Mouse (Mus musculus) hindbrain, embryonic 11.5 days (tissue): ENCODE results near the gene Slc25a48. TPM values are rescaled to one million over a fixed set of nuclear protein-coding genes. Genes with fewer than 3 reads are reported as not detected.

ENCODE experiments used
- ATAC-seq: fragments of 200-750 bp; cut with Nextera tagmentation; 2 replicates; pipeline ENCODE4 v1.8.0; 2017; ENCODE audit warnings: mild to moderate bottlenecking, moderate TSS enrichment, moderate library complexity; ENCODE audit not compliant: low FRiP score
- DNase-seq: peaks from one replicate; pipeline ENCODE4 v3.0.0-alpha.2; 2015; ENCODE audit warnings: low spot score
- H3K27ac ChIP-seq: fragments of 300-500 bp; sonication (generic); 2 replicates; pipeline ENCODE4 v1.5.1; 2014; ENCODE audit warnings: mild to moderate bottlenecking, low read depth, low read length
- H3K27me3 ChIP-seq: fragments of 300-500 bp; sonication (generic); 2 replicates; pipeline ENCODE4 v1.6.1; 2014; ENCODE audit warnings: mild to moderate bottlenecking, low read length, moderate library complexity, mixed read lengths; ENCODE audit not compliant: control insufficient read depth, insufficient read depth
- H3K36me3 ChIP-seq: fragments of 300-500 bp; sonication (generic); 2 replicates; pipeline ENCODE4 v1.6.1; 2014; ENCODE audit warnings: mild to moderate bottlenecking, low read length, moderate library complexity, mixed read lengths; ENCODE audit not compliant: control insufficient read depth, insufficient read depth
- H3K4me1 ChIP-seq: fragments of 300-500 bp; sonication (generic); replicated peaks from 2 replicates; pipeline ENCODE4 v1.6.1; 2014; ENCODE audit warnings: low read length, mixed read lengths; ENCODE audit not compliant: control insufficient read depth, insufficient read depth
- H3K4me2 ChIP-seq: fragments of 300-500 bp; sonication (generic); replicated peaks from 2 replicates; pipeline ENCODE4 v1.6.1; 2014; ENCODE audit warnings: mild to moderate bottlenecking, low read depth, low read length
- H3K4me3 ChIP-seq: fragments of 300-500 bp; sonication (generic); 2 replicates; pipeline ENCODE4 v1.5.1; 2014; ENCODE audit warnings: low read depth, low read length
- H3K9ac ChIP-seq: fragments of 300-500 bp; sonication (generic); 2 replicates; pipeline ENCODE4 v1.6.1; 2014; ENCODE audit warnings: low read depth, low read length
- H3K9me3 ChIP-seq: fragments of 300-500 bp; sonication (generic); 2 replicates; pipeline ENCODE4 v1.6.1; 2016; ENCODE audit warnings: low read length; ENCODE audit not compliant: control insufficient read depth
- WGBS: fragments of 180-500 bp; shearing (Covaris S2); extraction: QIAGEN DNeasy Blood & Tissue Kit; methylation state at CpG from one replicate; pipeline ENCODE4 v1.1.7; 2014; 5-methylcytosine and 5-hydroxymethylcytosine counted together
- polyA plus RNA-seq: library from polyadenylated mRNA; unstranded; fragments of >200 nt; fragmentation: Nextera tagmentation; extraction: Ambion mirVana; gene quantifications from 2 replicates; pipeline ENCODE4 v1.2.1, GENCODE M21; 2014

Gene Slc25a48
- polyA plus RNA-seq, 1 experiment from 2014 or later, result 0.05 TPM

DNA sequence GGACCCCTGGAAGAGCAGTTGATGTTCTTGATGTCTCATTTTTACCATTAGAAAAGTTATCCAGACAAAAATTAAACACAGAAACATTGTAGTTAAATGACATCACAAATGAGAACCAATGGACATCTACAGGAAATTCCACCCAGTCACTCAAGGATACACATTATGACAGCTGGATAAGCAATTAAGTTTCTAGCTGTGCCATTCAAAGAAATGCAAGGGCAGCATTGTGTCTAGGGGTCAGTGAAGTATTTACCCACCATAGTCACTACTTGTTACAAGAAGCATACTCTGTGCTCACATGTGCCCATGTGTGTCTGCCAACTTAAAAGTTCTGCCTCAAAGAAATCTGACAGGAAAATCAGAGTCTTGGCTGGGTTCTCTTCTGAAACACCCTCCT lies 75.4 kb downstream of the Slc25a48 start:
- H3K4me3 ChIP-seq, result no peak overlapping the region
- no peaks in the 10 kb centered on the region for H3K27me3 ChIP-seq
- DNase-seq (no peak), ATAC-seq (no peak)
- no peak overlapping the region for H3K9ac ChIP-seq
- no peak overlapping the region for H3K27ac ChIP-seq
- no peaks in the 10 kb centered on the region for H3K36me3 ChIP-seq
- H3K9me3 ChIP-seq, result no peaks in the 10 kb centered on the region
- no peak overlapping the region for H3K4me2 ChIP-seq
- no peaks in the 10 kb centered on the region for H3K4me1 ChIP-seq

DNA sequence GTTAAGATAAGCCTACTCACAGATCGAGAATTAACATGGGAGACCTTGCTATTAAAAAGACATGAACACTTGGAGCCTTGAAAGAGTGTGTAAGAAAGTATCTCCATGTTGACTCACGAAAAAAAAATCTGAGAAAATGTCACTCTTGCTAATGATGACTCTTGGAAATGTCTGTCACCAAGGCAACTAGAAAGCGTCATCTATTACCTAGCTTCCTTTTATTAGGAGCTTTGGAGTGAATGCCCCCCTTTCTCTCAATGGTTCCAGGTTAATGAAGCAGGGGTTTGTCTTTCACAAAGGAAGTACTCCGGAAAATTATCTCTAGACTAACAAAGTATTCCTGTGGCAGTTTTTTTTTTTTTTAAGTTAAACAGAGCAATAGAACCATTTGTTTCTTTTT lies 78.2 kb downstream of the Slc25a48 start:
- Histone ChIP-seq H3K9ac (no peak overlapping the region), H3K27ac (no peak overlapping the region), H3K4me3 (no peak overlapping the region), H3K4me1 (no peaks in the 10 kb centered on the region), H3K27me3 (no peaks in the 10 kb centered on the region), H3K36me3 (no peaks in the 10 kb centered on the region), H3K4me2 (no peak overlapping the region), H3K9me3 (no peaks in the 10 kb centered on the region)
- DNase-seq (no peak), ATAC-seq (no peak)
- 72% methylated on average over 4 of the region's 4 CpGs for WGBS

DNA sequence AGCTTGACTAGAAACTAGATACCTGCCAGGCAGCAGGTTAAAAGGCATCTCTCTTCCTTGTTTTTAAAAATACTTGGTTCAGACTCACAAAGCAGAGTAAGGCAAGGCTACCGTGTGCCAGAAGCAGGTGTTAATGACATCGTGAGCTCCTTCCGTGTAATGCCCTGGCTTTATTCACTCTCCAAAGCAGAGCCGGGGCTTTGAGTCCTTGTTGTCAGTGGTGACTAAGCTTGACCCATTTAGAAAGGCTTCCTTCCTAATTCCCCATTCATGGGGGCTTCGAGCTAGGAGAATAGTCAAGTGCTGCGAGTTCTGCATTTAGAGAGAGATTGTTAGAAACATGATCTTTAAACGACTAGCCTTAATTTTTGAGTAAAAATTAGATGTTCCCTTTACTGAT lies 78.7 kb downstream of the Slc25a48 start:
- H3K27ac ChIP-seq, result no peak overlapping the region
- no peak for ATAC-seq
- no peak overlapping the region for H3K9ac ChIP-seq

DNA sequence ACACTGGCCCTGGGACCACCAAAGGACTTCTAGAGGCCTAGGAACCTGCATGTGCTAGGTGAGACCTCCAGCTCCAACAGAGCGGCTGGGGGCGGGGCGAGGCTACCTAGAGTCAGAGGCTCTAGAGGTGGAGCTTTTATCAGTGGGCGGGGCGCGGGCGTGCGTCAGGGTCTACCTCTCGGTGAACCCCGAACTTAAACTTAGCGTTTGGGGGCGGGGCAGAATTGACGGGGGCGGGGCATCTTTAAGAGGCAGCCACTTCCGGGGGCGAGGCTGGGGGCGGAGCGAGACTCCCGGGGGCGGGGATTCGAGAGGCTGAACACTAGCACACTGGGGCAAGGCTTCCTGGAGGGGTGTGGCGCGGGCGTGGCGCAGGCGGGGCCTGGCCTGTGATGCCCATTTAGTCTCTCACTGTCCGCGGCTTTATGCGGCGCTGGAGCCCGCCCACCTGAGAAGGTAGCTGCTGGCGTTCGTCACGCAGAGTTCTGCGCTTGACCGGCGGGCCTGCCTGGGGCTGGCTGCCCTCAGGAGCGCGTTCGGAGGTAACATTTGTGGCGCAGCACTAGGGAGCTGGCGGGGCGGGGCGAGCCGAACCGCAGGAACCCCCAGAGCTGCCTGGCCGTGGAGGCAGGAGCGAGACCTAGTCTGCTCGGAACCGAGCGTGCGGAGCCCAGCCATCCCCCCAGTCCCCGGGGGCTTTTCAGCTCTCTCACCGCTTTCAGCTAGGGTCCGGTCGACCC lies 84.1 kb downstream of the Slc25a48 start, which contains the start of gene Fbxl21:
Fbxl21 (plus strand) TSS at position 392 of the 740 bp plus-strand sequence.
- H3K27ac ChIP-seq, result no peak within 1 kb of the TSS
- no peaks in the 10 kb centered on the region for H3K9me3 ChIP-seq
- peak within 1 kb of the TSS; percentile 91 for H3K4me2 ChIP-seq
- peak; percentile 99 for ATAC-seq
- peak within 1 kb of the TSS; percentile 68 for H3K9ac ChIP-seq
- H3K4me1 ChIP-seq, result no peaks in the 10 kb centered on the region
- peak; percentile 91 for DNase-seq
- H3K4me3 ChIP-seq, result peak within 1 kb of the TSS; percentile 64
- H3K36me3 ChIP-seq, result no peaks in the 10 kb centered on the region
- H3K27me3 ChIP-seq, result no peaks in the 10 kb centered on the region
- WGBS, result 2% methylated on average over 56 of the region's 56 CpGs

More for the DNA sequence above, 78.7 kb downstream of the Slc25a48 start:
- H3K4me3 ChIP-seq, result no peak overlapping the region
- no peaks in the 10 kb centered on the region for H3K4me1 ChIP-seq
- no peaks in the 10 kb centered on the region for H3K36me3 ChIP-seq
- DNase-seq, result no peak
- H3K27me3 ChIP-seq, result no peaks in the 10 kb centered on the region
- 65% methylated on average over 7 of the region's 7 CpGs for WGBS
- H3K4me2 ChIP-seq, result no peak overlapping the region
- no peaks in the 10 kb centered on the region for H3K9me3 ChIP-seq

DNA sequence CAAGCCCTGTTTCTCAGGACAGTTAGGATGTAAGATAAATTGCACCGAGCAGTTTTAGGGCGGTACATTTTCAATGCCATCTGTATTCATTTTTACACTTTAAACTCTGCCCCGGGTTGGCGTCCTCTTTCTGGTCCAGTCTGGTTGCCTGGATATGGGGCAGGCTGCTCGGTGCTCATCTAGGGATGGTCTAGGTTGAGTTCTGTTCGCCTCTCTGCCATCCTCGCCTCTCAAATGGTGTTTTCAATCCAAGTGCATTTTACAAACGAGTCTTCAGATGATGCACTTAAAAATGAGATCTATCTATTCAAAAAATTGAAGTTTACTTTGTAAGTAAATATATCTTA lies 84.6 kb downstream of the Slc25a48 start:
- Histone ChIP-seq H3K4me2 (peak overlapping the region; percentile 91), H3K27me3 (no peaks in the 10 kb centered on the region), H3K9me3 (no peaks in the 10 kb centered on the region), H3K4me1 (no peaks in the 10 kb centered on the region), H3K27ac (no peak overlapping the region), H3K9ac (peak overlapping the region; percentile 68), H3K36me3 (no peaks in the 10 kb centered on the region), H3K4me3 (peak overlapping the region; percentile 64)
- ATAC-seq, result peak; percentile 10; the same call in 1 of the 2 replicates
- 6% methylated on average over 8 of the region's 8 CpGs for WGBS
- no peak for DNase-seq

Other genes with a start within 250 kb of the Slc25a48 start
- gene Neurog1, start 186.2 kb upstream of the Slc25a48 start, polyA plus RNA-seq, result 30.6 and 37.4 TPM in 2 replicates
- 19.3 and 23.4 TPM in 2 replicates for gene Cxcl14, start 141.8 kb upstream of the Slc25a48 start, polyA plus RNA-seq
- gene Gm3045, start 11.8 kb upstream of the Slc25a48 start, polyA plus RNA-seq, result not detected in 2 replicates
- not detected in 2 replicates for gene Il9, start 43.9 kb downstream of the Slc25a48 start, polyA plus RNA-seq
- 3.2 and 3.3 TPM in 2 replicates for gene Fbxl21, start 84.1 kb downstream of the Slc25a48 start, polyA plus RNA-seq
- gene Lect2, start 110.1 kb downstream of the Slc25a48 start, polyA plus RNA-seq, result not detected in 2 replicates
- gene Tgfbi, start 171.2 kb downstream of the Slc25a48 start, polyA plus RNA-seq, result 40.0 and 48.4 TPM in 2 replicates